Mouse (Mus musculus): ENCODE data around the gene Icam1. TPM values are rescaled to one million over a fixed set of nuclear protein-coding genes. Genes with fewer than 3 reads are reported as not detected.
A peak's percentile ranks its signal among the peaks of the same experiment; 100 is the strongest.
"Not testable (repeated sequence)": the region's sequence is repeated elsewhere in the genome, so short reads cannot be mapped to it uniquely, and the experiment has no call there.

The Icam1 gene
- polyA plus RNA-seq, 1 experiment from 2014 or later: 4.2 TPM

DNA sequence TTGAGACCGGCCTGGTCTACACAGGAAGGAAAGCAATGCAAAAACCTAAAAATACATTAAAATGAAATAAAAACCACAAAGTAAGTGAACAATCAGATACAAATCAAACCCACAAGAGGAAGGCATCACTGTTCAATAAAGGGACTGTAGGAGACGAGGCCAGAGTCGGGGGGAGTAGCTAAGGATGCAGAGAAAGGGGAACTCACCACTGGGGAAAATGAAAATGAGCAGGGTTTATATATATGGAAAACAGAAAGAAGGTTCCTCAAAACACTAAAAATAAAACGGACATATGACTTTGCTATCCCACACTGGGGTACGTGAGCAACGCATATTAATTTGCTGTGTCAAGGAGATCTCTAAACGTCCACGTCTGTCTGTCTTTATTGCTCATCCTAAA is 18.7 kb upstream of the Icam1 start:
- no peak for ATAC-seq (ENCODE audit: low FRiP score)
- Histone ChIP-seq H3K9me3 (replicated peaks) (no peaks in the 10 kb centered on the region), H3K27me3 (replicated peaks) (no peaks in the 10 kb centered on the region), H3K9ac (replicated peaks) (no peak overlapping the region), H3K4me3 (replicated peaks) (no peak overlapping the region), H3K36me3 (no peaks in the 10 kb centered on the region), H3K4me2 (no peak overlapping the region), H3K27ac (replicated peaks) (no peak overlapping the region), H3K4me1 (0 out of 2 replicates have a peak, but pooled peaks cover under 1% of the 10 kb centered on the region)
- 86% methylated on average over 8 of the region's 8 CpGs for WGBS

- not testable (repeated sequence) for H3K9ac ChIP-seq (replicated peaks); H3K4me3 ChIP-seq (replicated peaks); H3K36me3 ChIP-seq; H3K9me3 ChIP-seq (replicated peaks); H3K27me3 ChIP-seq (replicated peaks); H3K4me1 ChIP-seq; ATAC-seq (ENCODE audit: low FRiP score); H3K4me2 ChIP-seq; H3K27ac ChIP-seq (replicated peaks)
- WGBS: 82% methylated on average over 1 of the region's 1 CpGs
Observed at GRCm38 (mm10) chr9:20998337-20998736, 17.4 kb upstream of the Icam1 start.

GRCm38 (mm10) chr9:21000811-21001210 is 15.0 kb upstream of the Icam1 start:
- peaks cover 17% of the 10 kb centered on the region for H3K4me1 ChIP-seq
- peaks cover 11% of the 10 kb centered on the region for H3K36me3 ChIP-seq
- H3K4me3 ChIP-seq (replicated peaks): no peak overlapping the region
- no peak for ATAC-seq (ENCODE audit: low FRiP score)
- no peak overlapping the region for H3K27ac ChIP-seq (replicated peaks)
- no peak overlapping the region for H3K9ac ChIP-seq (replicated peaks)
- H3K4me2 ChIP-seq: no peak overlapping the region
- no peaks in the 10 kb centered on the region for H3K9me3 ChIP-seq (replicated peaks)
- H3K27me3 ChIP-seq (replicated peaks): no peaks in the 10 kb centered on the region

GRCm38 (mm10) chr9:21001651-21002200 is 14.1 kb upstream of the Icam1 start:
- H3K4me2 ChIP-seq: peak overlapping the region; percentile 83; the same call in 1 of the 2 replicates
- no peak overlapping the region for H3K27ac ChIP-seq (replicated peaks)
- H3K9ac ChIP-seq (replicated peaks): no peak overlapping the region
- no peak for ATAC-seq (ENCODE audit: low FRiP score)
- no peaks in the 10 kb centered on the region for H3K9me3 ChIP-seq (replicated peaks)
- H3K4me3 ChIP-seq (replicated peaks): peak overlapping the region; percentile 67; the same call in 1 of the 2 replicates
- 74% methylated on average over 6 of the region's 6 CpGs for WGBS
- no peaks in the 10 kb centered on the region for H3K27me3 ChIP-seq (replicated peaks)
- peaks cover 17% of the 10 kb centered on the region for H3K4me1 ChIP-seq
- peaks cover 18% of the 10 kb centered on the region for H3K36me3 ChIP-seq

DNA sequence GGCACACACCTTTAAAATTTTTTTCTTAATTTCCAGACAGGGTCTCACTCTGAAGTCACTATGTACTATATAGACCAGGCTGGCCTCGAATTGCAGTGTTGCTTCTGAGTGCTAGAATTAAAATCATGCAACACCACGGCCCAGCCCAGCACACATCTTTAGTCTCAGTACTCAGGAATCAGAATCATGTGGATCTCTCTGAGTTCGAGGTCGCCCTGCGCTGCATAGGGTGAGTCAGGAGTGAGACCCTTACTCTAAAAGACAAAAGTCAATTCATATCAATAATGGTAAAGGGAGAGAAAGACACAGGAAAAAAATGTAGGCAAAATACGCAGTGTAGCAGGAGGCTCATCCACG is 13.5 kb upstream of the Icam1 start:
- H3K4me1 ChIP-seq: peaks cover 17% of the 10 kb centered on the region
- H3K9me3 ChIP-seq (replicated peaks): no peaks in the 10 kb centered on the region
- peak; percentile 46; the same call in 1 of the 2 replicates for ATAC-seq (ENCODE audit: low FRiP score)
- H3K4me2 ChIP-seq: peak overlapping the region; percentile 83
- peaks cover 23% of the 10 kb centered on the region for H3K36me3 ChIP-seq
- peak overlapping the region; percentile 77 for H3K9ac ChIP-seq (replicated peaks)
- WGBS: 12% methylated on average over 7 of the region's 7 CpGs
- peak overlapping the region; percentile 89 for H3K27ac ChIP-seq (replicated peaks)
- no peaks in the 10 kb centered on the region for H3K27me3 ChIP-seq (replicated peaks)
- H3K4me3 ChIP-seq (replicated peaks): peak overlapping the region; percentile 67

GRCm38 (mm10) chr9:21002627-21003551 is 12.9 kb upstream of the Icam1 start, which contains the start of gene Mrpl4:
Gene Mrpl4 (plus strand): TSS chr9:21002738.
- Histone ChIP-seq H3K9me3 (replicated peaks) (no peaks in the 10 kb centered on the region), H3K27ac (replicated peaks) (peak within 1 kb of the TSS; percentile 89), H3K36me3 (peaks cover 29% of the 10 kb centered on the region), H3K4me3 (replicated peaks) (peak within 1 kb of the TSS; percentile 67), H3K27me3 (replicated peaks) (no peaks in the 10 kb centered on the region), H3K4me1 (peaks cover 17% of the 10 kb centered on the region), H3K4me2 (peak within 1 kb of the TSS; percentile 83), H3K9ac (replicated peaks) (peak within 1 kb of the TSS; percentile 77)
- peak; percentile 93 for ATAC-seq (ENCODE audit: low FRiP score)
- WGBS: under 1% methylated on average over 72 of the region's 72 CpGs

DNA sequence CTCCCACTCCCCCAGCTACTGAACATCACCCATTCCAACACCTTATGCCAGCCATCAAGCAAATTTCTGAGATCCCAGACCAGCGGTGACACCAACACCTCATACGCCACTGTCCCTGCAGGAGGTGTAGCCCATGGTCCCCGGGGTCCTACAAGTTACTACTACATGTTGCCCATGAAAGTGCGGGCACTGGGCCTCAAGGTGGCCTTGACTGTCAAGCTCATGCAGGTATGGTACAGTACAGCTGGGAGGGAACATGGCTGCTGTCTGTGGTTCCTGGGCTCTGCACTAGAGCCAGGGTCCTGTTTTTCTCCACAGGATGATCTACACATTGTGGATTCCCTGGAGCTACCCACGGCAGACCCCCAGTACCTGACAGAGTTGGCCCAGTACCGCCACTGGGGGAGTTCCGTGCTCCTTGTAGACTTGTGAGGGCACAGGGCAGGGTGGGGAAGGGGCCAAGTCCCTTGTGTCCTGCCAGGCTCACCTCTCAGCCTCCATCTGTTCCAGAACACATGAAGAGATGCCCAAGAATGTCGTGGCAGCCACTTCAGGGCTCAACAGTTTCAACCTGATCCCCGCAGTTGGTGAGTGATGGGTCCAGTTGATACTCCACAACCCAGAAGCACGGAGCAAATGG is 8.4 kb upstream of the Icam1 start:
- peaks cover 45% of the 10 kb centered on the region for H3K36me3 ChIP-seq
- no peak overlapping the region for H3K9ac ChIP-seq (replicated peaks)
- 96% methylated on average over 10 of the region's 10 CpGs for WGBS

DNA sequence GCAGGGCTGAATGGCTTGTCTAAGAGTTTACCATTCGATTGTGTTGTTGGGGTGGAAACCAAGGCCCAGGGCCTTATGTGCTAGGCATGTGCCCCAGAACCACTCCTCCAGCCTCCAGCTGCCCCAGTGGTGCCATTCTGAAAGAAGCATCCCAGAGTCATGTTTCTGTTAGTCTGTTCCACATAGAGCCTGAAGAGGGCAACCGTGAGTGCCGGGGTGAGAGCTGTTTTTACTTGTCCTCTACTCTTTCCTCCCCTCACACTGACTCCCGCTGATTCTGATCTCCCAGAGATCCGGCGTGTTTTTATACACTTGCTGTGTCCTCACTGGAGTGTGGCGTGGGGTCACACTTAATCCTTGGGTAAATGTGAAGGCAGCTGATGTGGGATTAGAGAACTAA is 7.8 kb upstream of the Icam1 start:
- 94% methylated on average over 7 of the region's 7 CpGs for WGBS
- H3K27me3 ChIP-seq (replicated peaks): peaks cover 9% of the 10 kb centered on the region; the same call in 1 of the 2 replicates
- H3K4me3 ChIP-seq (replicated peaks): no peak overlapping the region
- H3K9me3 ChIP-seq (replicated peaks): no peaks in the 10 kb centered on the region
- no peak for ATAC-seq (ENCODE audit: low FRiP score)
- H3K4me2 ChIP-seq: no peak overlapping the region
- peaks cover 14% of the 10 kb centered on the region for H3K4me1 ChIP-seq
- H3K9ac ChIP-seq (replicated peaks): no peak overlapping the region
- peaks cover 45% of the 10 kb centered on the region for H3K36me3 ChIP-seq
- H3K27ac ChIP-seq (replicated peaks): no peak overlapping the region

More for the DNA sequence above, 8.4 kb upstream of the Icam1 start:
- H3K4me1 ChIP-seq: peaks cover 14% of the 10 kb centered on the region
- no peak overlapping the region for H3K4me2 ChIP-seq
- H3K27me3 ChIP-seq (replicated peaks): peaks cover 5% of the 10 kb centered on the region; the same call in 1 of the 2 replicates
- no peak overlapping the region for H3K4me3 ChIP-seq (replicated peaks)
- no peak overlapping the region for H3K27ac ChIP-seq (replicated peaks)
- no peak for ATAC-seq (ENCODE audit: low FRiP score)
- H3K9me3 ChIP-seq (replicated peaks): no peaks in the 10 kb centered on the region

DNA sequence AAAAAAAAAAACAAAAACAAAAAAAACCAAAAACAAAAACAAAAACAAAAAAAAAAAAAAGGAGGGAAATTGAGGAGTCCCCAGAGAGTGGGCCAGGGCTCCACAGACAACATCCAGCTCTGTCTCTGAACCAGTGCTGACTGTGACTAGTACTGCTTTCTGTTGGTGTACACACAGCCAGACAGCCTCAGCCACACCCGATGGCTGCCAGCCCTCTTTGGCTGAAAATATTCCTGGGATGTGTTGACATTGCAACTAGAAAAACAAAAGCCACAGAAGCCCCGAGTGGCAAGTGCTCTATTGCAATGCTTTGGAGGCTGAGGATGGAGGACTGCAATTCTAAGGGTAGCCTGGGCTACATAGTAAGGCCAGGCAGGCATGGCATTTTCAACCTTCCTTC is 5.4 kb upstream of the Icam1 start:
- Histone ChIP-seq H3K9ac (replicated peaks) (no peak overlapping the region), H3K27me3 (replicated peaks) (peaks cover 30% of the 10 kb centered on the region), H3K36me3 (peaks cover 38% of the 10 kb centered on the region), H3K4me2 (no peak overlapping the region), H3K4me1 (peaks cover 8% of the 10 kb centered on the region), H3K4me3 (replicated peaks) (no peak overlapping the region), H3K9me3 (replicated peaks) (no peaks in the 10 kb centered on the region), H3K27ac (replicated peaks) (no peak overlapping the region)
- ATAC-seq (ENCODE audit: low FRiP score): no peak
- WGBS: 65% methylated on average over 2 of the region's 2 CpGs

DNA sequence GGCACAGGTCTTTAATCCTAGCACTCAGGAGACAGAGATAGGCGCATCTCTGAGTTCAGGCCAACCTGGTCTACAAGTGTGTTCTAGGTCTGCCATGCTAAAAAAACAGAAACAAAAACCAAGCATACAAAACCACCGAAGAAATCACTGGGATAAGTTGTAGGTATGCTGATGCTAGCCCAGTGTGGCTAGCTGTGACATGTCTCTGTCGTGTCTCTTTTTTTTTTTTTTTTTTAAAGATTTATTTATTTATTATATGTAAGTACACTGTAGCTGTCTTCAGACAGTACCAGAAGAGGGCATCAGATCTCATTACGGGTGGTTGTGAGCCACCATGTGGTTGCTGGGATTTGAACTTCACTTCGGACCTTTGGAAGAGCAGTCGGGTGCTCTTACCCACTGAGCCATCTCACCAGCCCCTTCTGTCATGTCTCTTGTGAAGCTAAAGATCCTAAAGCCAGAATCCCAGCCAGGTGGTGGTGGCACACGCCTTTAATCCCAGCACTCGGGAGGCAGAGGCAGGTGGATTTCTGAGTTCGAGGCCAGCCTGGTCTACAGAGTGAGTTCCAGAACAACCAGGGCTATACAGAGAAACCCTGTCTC is 4.7 kb upstream of the Icam1 start:
- not testable (repeated sequence) for H3K4me2 ChIP-seq; H3K27ac ChIP-seq (replicated peaks); H3K4me3 ChIP-seq (replicated peaks); H3K9ac ChIP-seq (replicated peaks); ATAC-seq (ENCODE audit: low FRiP score); H3K9me3 ChIP-seq (replicated peaks)
- 77% methylated on average over 9 of the region's 9 CpGs for WGBS
- peaks cover 36% of the 10 kb centered on the region for H3K27me3 ChIP-seq (replicated peaks)
- peaks cover 32% of the 10 kb centered on the region for H3K36me3 ChIP-seq
- peaks cover 14% of the 10 kb centered on the region for H3K4me1 ChIP-seq

GRCm38 (mm10) chr9:21011846-21012312 is 3.9 kb upstream of the Icam1 start:
- ATAC-seq (ENCODE audit: low FRiP score): no peak
- Histone ChIP-seq H3K4me2 (no peak overlapping the region), H3K9ac (replicated peaks) (no peak overlapping the region), H3K27ac (replicated peaks) (no peak overlapping the region), H3K27me3 (replicated peaks) (peaks cover 44% of the 10 kb centered on the region), H3K36me3 (peaks cover 26% of the 10 kb centered on the region), H3K4me1 (peaks cover 14% of the 10 kb centered on the region), H3K4me3 (replicated peaks) (no peak overlapping the region), H3K9me3 (replicated peaks) (no peaks in the 10 kb centered on the region)
- 68% methylated on average over 5 of the region's 5 CpGs for WGBS
